Mouse (Mus musculus): ENCODE results near the gene Hic2.

Hic2 gene

DNA sequence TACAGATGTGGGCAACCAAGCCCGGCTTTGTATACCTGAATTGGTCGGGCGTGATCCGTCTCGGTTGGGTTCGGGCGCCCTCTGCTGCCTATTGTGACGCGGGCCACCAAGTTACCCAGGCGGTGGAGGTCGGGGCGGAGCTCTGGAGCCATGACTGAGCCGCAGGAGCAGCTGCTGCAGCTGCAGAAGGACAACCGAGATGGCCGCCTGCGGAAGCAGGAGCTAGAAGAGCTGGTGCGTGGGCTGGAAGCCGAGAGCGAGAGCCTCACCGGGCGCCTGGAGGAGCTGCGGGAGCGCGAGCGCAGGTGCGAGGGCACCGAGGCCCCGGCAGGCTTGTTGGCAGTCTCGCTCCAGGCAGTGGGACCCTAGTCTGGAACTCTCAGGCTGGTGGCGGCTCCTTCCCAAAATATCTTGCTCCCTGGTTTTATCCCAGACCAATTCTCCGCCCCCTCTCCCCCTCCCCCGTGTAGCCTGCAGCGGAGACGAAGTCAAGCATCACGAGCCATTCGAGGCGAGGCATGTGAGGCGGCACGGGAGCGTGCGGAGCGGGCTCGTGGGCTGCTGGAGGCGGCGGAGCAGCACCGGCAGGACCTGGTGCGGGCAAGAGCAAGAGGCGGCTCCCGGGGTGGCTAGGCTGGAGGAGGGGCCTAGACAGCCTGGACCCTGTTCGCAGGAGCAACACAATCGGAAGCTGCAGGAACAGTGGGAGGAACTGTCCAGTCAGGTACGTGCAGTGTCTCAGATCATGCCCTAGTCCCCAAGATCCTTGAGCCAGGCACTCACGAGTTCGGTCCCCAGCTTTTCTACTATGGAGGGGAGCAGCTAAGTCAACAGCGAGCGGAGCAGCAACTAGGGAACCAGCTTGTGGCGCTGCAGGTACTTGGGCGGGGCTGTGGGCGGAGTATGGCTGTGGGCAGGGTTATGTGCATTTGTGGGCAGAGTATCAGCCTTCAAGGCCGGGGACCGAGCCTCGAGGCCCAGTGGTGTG lies 43.1 kb downstream of the Hic2 start:
- DNase-seq (ENCODE audit: low spot score) = peak; percentile 93

DNA sequence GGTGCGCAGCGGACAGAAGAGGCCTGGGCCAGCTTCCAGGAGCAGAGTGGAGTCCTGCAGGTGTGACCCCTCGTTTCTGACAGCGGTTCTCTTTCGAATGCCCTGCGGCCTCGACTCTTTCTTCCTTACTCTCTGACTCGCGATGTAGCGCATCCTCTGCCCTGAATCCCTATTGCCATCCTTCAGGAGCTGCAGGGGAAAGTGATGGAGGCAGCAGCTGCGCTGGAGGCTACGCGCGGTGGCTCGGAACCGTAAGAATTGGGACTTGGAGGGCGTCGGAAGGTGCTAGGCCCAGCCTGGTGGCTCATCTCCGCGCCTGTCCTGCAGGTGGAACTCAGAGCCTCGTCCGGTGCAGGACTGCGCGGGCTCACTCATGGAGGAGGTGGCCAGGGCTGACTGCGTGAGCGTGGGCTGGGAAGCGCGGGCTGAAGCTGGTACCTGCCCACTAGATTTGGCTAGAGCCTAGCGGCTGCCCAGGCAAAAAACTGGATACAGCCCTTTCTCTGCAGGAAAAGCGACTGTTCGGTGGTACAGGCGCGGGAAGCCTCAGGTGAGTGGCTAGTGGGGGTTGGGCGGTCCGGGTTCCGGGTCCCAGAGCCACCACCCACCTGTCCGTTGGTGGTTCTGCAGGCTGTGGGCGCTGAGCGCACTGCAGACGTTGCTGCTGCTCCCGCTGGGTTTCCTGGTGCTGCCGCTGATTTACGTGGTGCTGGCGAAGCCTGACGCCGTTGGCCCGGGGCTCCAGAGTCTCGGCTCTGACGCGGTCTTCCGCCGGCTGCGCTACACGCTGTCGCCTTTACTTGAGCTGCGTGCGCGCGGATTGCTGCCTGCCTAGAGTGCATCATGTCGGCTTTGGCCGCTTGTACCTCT lies 44.2 kb downstream of the Hic2 start:
- peak; percentile 71 for DNase-seq (ENCODE audit: low spot score)

DNA sequence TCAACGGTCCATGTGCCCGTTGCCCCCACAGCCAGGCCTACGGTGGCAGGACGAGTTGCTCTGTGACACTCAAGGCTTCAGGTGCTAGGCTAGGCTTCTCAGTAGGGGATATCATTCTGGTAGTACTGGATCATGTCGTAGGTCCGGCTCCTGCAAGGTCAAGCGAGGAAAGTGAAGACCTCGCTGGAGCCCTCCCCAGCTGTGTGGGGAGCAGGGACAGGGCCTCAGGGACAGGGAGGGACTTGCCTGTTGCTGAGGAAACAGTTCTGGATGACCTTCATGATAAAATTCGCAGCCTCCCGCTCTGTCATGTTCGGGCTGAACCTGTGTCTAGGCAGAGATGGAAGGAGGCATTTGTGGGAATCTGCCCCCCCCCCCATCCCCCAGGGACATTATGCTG lies 47.1 kb downstream of the Hic2 start:
- DNase-seq (ENCODE audit: low spot score) = no peak

DNA sequence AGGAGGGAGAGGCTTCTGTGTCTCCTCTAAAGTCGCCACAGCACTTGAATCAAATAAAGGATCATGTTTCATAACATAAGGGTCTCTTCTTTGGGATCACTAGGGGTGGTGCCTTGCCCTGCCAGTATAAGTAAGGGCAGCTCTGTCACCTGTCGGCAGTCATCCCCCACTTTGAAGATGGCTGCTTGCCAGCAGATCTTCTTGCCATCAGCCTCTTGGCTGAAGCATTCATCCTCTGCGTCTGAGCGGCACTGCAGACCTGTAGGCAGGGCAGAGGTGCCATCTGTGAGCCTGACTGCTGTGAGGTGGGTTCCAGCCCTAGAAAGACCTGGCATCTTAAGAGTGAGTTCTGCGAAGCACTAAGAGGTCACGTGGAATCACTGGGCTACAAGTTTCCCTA lies 49.8 kb downstream of the Hic2 start:
- no peak for DNase-seq (ENCODE audit: low spot score)

DNA sequence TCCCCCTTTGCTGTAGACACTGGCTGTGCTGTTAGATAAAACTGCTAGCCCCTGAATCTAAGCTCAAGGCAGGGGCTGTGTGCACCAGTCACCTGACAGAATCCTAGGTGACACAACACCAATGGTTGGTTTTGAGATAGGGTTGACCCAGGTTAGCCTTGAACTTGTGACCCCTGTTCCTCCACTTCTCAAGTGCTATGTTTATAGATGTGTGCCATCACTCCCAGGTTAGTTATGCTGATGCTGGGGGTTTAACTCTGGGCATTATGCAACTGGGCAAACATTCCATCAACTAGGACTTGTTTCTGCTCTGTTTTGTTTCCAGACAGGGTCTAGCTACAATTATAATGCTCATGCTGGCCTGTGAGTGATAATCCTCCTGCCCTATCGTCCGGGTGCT lies 53.7 kb downstream of the Hic2 start:
- DNase-seq (ENCODE audit: low spot score) = no peak

DNA sequence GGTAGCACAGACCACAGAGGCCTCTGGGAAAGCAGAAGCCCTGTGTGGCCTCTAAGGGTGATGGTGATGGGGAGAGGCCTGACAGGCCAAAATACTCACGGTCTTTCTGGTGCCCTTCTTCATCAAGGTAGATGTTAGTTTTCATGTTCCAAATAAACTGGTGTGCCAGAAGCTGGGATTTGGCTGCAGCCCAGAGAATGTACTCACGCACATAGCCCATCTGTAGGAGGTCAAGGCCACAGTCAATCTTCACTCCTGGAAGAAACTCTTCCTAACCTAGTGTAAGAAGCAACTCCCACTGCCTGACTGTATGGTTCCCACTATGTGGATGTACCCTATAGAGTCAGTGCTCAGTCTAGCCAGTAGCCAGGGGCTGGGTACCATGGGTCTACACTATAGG lies 57.6 kb downstream of the Hic2 start:
- DNase-seq (ENCODE audit: low spot score) = no peak

DNA sequence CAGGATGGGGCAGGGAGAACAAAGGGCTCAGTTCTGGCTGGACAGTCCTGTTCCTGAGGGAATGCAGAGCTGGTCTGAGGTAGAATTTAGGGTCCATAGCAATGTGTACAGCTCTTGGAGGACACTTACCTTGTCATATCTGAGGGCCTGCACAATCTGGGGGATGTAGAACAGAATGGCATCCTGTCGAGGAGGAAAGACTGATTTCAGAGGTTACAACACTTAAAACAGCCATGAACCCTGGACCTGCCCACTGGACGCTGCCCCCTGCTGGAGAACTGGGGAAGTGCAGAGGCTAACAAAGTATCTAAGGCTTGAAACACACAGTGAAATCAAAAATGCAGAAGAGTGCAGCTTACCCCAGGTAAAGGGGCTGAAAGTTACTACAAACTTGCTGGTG lies 59.4 kb downstream of the Hic2 start:
- peak; percentile 55 for DNase-seq (ENCODE audit: low spot score)

DNA sequence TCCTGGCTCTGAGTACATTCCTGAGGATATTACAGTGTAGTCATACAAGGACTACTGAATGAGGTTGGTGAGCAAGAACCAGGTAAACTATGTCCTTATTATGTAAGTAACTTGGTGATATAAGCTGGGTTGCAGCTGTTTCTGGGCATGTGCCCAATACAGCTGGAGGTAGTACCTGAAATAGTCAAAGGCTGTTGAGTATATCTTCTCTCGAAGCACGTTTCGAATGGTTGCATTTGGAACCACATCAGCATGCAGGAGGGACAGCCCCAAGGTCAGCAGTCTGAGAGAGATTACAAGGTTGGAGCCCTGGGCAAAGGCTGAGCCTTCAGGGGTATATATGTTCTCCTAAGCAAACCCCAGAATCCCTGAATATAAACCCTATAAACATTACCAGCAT lies 67.4 kb downstream of the Hic2 start:
- DNase-seq (ENCODE audit: low spot score) = no peak

DNA sequence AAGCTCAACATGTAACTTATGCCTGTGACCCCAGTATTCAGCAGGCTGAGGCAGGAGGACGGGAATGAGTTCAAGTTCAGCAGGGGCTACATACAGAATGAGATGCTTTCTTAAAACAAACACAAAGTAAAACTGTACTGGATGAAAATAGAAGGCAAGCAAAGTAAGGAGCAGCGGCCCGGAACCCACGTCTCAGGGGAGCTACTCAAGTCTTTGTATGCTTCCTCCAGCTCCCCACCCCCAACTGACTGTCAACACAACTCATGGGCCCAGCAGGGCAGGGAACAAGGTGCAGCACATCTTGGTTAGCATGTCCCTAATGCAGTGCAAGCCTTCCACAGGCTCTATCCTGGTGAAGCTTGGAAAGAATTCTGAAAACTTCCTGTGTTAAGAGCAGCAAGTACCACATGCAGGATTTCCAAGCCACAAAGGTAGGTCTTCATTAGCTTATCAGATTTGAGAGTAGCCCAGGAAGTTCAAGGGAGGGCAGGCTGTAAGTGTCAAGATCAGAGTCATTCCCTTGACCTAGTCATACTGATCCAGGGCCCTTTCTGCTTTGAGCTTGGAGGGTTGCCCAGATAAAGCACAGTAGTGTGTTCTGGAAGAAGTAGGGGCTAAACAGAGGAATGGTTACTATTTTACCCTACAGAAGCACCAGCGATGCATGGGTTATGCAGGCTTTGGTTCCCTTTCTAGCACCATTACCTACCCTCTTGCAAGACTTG lies 70.3 kb downstream of the Hic2 start:
- no peak for DNase-seq (ENCODE audit: low spot score)

DNA sequence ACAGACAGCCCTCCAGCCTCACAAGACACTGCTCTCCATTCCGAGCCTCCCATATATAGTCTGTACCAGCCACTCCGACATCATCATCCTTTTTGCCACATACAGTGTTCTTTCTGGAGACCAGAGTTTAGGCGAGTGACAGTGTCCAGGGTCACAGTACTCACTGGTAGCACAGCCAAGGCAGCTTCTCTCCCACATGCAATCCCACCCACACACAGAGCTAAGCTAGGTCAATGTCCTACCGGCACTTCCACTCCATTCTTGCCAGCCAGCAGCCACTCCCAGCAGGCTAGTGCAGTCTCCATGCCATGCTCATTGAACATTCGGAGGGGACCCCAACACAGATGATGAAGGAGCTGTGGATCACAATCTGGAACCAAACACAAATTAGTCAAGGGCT lies 74.1 kb downstream of the Hic2 start:
- DNase-seq (ENCODE audit: low spot score) = no peak

DNA sequence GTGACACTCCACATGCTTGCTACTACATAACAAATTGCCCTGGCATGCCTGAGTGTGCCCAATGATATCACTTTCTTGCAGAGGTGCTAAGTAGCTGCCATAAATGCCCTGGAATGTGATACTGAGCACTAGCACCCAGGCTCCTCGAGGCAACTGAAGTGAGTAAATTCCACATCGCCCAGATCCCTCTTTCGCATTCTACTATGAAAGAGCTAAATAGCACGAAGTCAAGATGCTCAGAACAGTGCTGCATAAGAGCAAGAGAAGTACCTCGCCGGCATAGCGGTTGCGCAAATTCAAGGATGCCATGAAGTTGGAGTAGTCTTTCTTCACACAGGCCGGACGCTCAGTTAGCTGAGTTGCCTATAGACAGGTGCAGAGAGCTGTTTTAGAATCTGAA lies 75.7 kb downstream of the Hic2 start:
- DNase-seq (ENCODE audit: low spot score) = no peak

DNA sequence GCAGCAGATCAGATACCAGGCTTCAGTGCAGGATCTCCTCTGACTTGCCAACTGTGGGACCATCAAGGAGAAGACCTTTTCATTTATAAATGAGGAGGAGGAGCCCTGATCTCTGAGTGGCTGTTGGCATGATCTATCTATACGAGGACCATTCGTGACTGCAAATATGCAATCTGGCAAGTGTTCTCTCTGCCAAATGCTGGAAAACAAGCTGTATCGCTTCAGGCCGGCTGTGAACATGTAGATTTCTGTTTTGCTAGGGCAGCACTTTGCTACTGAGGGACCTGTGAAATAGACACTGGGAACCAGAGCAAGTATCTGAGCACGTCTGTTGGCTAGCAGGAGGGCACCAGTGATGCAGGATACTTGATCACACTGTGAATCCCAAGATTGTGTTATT lies 79.2 kb downstream of the Hic2 start:
- DNase-seq (ENCODE audit: low spot score) = no peak
